Mouse (Mus musculus): ENCODE measurements around the gene Fahd1.

Fahd1 gene

GRCm38 (mm10) chr17:24885356-24886133, 35.4 kb upstream of the Fahd1 start:
- DNase-seq (ENCODE audit: low spot score in 2 of 2) = peak in 1 of 2 experiments; percentile 63

GRCm38 (mm10) chr17:24884391-24884790, 34.2 kb upstream of the Fahd1 start:
- no peak for DNase-seq (ENCODE audit: low spot score in 2 of 2)

GRCm38 (mm10) chr17:24881738-24882440, 31.7 kb upstream of the Fahd1 start:
- DNase-seq (ENCODE audit: low spot score in 2 of 2) = no peak

GRCm38 (mm10) chr17:24878531-24878930, 28.4 kb upstream of the Fahd1 start:
- DNase-seq (ENCODE audit: low spot score in 2 of 2) = no peak

GRCm38 (mm10) chr17:24878117-24878397, 27.9 kb upstream of the Fahd1 start:
- DNase-seq (ENCODE audit: low spot score in 2 of 2) = no peak

GRCm38 (mm10) chr17:24877336-24878116, 27.4 kb upstream of the Fahd1 start:
- no peak for DNase-seq (ENCODE audit: low spot score in 2 of 2)

GRCm38 (mm10) chr17:24874989-24875388, 24.8 kb upstream of the Fahd1 start:
- no peak for DNase-seq (ENCODE audit: low spot score in 2 of 2)

GRCm38 (mm10) chr17:24874405-24874745, 24.2 kb upstream of the Fahd1 start:
- DNase-seq (ENCODE audit: low spot score in 2 of 2) = no peak

GRCm38 (mm10) chr17:24873695-24874404, 23.7 kb upstream of the Fahd1 start:
- no peak for DNase-seq (ENCODE audit: low spot score in 2 of 2)

- no peak for DNase-seq (ENCODE audit: low spot score in 2 of 2)
Measured at GRCm38 (mm10) chr17:24867914-24868313, 17.8 kb upstream of the Fahd1 start.

- DNase-seq (ENCODE audit: low spot score in 2 of 2) = no peak
Measured at GRCm38 (mm10) chr17:24865776-24866175, 15.6 kb upstream of the Fahd1 start, which contains the start of gene Igfals. Igfals (plus strand) TSS chr17:24865997.

- no peak for DNase-seq (ENCODE audit: low spot score in 2 of 2)
Measured at GRCm38 (mm10) chr17:24861785-24862184, 11.6 kb upstream of the Fahd1 start.

GRCm38 (mm10) chr17:24860076-24860475, 9.9 kb upstream of the Fahd1 start:
- peak in 1 of 2 experiments; percentile 18 for DNase-seq (ENCODE audit: low spot score in 2 of 2)

GRCm38 (mm10) chr17:24858967-24859366, 8.8 kb upstream of the Fahd1 start:
- DNase-seq (ENCODE audit: low spot score in 2 of 2) = no peak

- DNase-seq (ENCODE audit: low spot score in 2 of 2) = no peak
Measured at GRCm38 (mm10) chr17:24857831-24858470, 7.8 kb upstream of the Fahd1 start.

GRCm38 (mm10) chr17:24856589-24856988, 6.4 kb upstream of the Fahd1 start:
- DNase-seq (ENCODE audit: low spot score in 2 of 2) = no peak

- no peak for DNase-seq (ENCODE audit: low spot score in 2 of 2)
Measured at GRCm38 (mm10) chr17:24855838-24856464, 5.8 kb upstream of the Fahd1 start.

GRCm38 (mm10) chr17:24851381-24852125, 1.4 kb upstream of the Fahd1 start:
- no peak for DNase-seq (ENCODE audit: low spot score in 2 of 2)

- DNase-seq (ENCODE audit: low spot score in 2 of 2) = no peak
Measured at GRCm38 (mm10) chr17:24850773-24851127, 586 bp upstream of the Fahd1 start.

- no peak for DNase-seq (ENCODE audit: low spot score in 2 of 2)
Measured at GRCm38 (mm10) chr17:24849733-24850064, 465 bp downstream of the Fahd1 start.

Measured in right cerebral cortex, postnatal 10 days (tissue).